Mouse (Mus musculus) gastrocnemius, adult 2 months (tissue): Measurements from ENCODE around the gene Galntl6. TPM values are rescaled to one million over a fixed set of nuclear protein-coding genes. Genes with fewer than 3 reads are reported as not detected.

Experiments
- DNase-seq: peaks from one replicate; pipeline ENCODE4 v3.0.0; 2022
- H3K27ac ChIP-seq: fragments of 200-600 bp; 2 replicates; pipeline ENCODE4 v1.8.1; 2022; ENCODE audit warnings: mild to moderate bottlenecking
- H3K4me3 ChIP-seq: fragments of 200-600 bp; 2 replicates; pipeline ENCODE4 v1.8.1; 2022; ENCODE audit warnings: mild to moderate bottlenecking, moderate library complexity
- CTCF ChIP-seq: fragments of 200-600 bp; IDR thresholded peaks from 2 replicates; pipeline ENCODE4 v1.8.1; 2022; ENCODE audit warnings: antibody characterized with exemption, mild to moderate bottlenecking, moderate library complexity
- intact Hi-C: fragments of 180-260 bp; cut with DNase I; formaldehyde crosslinking; loops from one replicate; pipeline ENCODE4 v1.15.1; 2025
- total RNA-seq, 2 experiments: library from RNA; stranded (reverse); gene quantifications; 2 replicates each; pipeline ENCODE4 v1.2.3; 2021

Gene Galntl6
- total RNA-seq, 2 experiments from 2014 or later = not detected

DNA sequence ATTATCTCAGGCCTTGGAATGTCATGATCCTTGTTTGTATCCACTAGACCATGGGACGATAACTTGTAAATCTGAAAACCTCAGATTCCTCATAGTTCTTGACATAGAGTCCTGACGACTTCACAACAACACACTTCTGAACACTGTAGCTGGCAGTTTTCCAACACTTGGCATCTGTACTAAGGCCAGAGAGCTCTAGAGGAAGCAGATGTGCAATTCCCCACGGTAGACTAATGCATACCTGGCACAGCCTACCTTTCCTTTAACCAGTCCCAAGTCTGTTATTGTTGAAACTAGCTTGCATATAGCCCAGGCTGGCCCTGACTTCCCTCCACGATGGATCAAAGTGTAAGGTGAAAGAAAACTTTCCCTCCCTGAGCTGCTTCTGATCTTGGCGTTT, 946.9 kb downstream of the Galntl6 start:
- no peak for TF ChIP-seq CTCF
- no peak overlapping the region for H3K27ac ChIP-seq
- DNase-seq = no peak
- H3K4me3 ChIP-seq = no peak overlapping the region
- intact Hi-C loops = no loop called here

DNA sequence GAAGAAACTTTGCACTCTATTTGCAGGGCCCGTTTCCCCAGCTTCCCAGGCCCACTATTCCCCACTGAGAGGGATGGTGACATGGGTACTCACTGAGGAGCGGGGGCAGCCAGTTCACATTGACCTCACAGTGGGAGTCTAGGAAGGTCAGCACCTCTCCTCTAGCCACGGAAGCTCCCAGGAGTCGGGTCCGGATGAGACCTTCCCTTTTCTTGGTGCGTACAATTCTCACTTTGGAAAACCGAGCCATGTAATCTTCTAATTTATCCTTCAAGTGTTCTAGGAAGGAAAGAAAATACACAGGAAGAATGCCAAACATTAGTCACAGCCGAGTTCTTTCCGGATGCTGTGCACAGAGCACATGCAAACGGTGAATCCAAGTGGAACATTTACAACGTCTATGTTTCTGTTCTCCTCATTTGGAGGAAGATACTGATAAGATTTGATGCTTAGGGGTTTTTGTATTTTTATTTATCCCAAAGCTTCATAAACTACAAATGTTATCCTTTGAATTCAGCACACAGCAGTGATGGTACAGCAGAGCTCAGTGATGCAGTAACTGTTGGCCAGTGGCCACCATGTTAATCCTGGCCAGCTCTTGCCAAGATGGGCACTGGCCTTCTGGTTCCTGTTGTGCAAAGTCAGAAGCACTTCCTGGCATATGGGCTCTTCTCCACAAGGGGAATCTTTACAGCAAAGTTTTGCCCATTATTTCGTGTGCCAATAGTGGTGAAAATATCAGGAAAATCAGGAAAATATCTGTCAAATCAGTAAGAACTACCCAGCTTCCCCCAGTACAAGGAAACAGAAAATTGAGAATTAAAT, 949.9 kb downstream of the Galntl6 start:
- intact Hi-C loops = no loop called here
- no peak overlapping the region for H3K4me3 ChIP-seq
- H3K27ac ChIP-seq = no peak overlapping the region
- TF ChIP-seq CTCF = no peak
- peak; percentile 45 for DNase-seq

GRCm38 (mm10) chr8:57959136-57959535, 953.3 kb downstream of the Galntl6 start:
- no peak overlapping the region for H3K27ac ChIP-seq
- intact Hi-C loops = no loop called here
- no peak for TF ChIP-seq CTCF
- DNase-seq = no peak
- no peak overlapping the region for H3K4me3 ChIP-seq

GRCm38 (mm10) chr8:57958121-57958901, 954.1 kb downstream of the Galntl6 start:
- intact Hi-C loops = no loop called here
- DNase-seq = no peak
- no peak for TF ChIP-seq CTCF
- Histone ChIP-seq H3K27ac (no peak overlapping the region), H3K4me3 (no peak overlapping the region)

- H3K4me3 ChIP-seq = no peak overlapping the region
- TF ChIP-seq CTCF = no peak
- intact Hi-C loops = no loop called here
- no peak overlapping the region for H3K27ac ChIP-seq
- no peak for DNase-seq
Measured at GRCm38 (mm10) chr8:57955501-57955900, 956.9 kb downstream of the Galntl6 start.

GRCm38 (mm10) chr8:57941113-57941512, 971.3 kb downstream of the Galntl6 start:
- intact Hi-C loops = no loop called here

DNA sequence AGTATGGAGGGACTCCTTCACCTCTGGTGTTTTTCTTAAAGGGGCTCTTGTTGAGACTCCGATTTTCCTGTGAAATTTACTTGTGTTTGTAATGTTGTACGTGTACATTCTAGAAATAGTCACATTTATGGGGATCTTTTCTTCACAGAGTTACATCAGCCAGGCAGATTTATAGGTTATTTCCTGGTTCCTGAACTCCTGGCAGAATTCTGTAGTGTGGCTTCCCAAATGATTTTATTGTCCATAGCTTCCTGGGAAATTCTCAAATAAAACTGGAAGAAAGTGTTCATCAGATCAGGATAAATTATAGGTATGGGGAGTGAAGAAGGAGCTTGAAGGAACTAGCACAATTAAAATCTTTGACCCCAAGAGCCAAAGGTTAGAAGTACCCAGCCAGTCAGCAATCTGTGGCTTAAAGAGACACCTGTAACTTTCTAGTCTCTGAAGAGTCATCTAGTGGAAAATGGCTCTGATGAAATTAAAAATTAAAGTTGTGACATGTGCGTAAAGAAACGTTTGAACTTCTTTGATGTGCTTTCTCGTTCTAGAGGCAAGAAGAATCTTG, 972.5 kb downstream of the Galntl6 start:
- no peak overlapping the region for H3K27ac ChIP-seq
- intact Hi-C loops = no loop called here
- no peak for TF ChIP-seq CTCF
- no peak for DNase-seq
- H3K4me3 ChIP-seq = peak overlapping the region; percentile 61

More at GRCm38 (mm10) chr8:57941113-57941512, 971.3 kb downstream of the Galntl6 start:
- TF ChIP-seq CTCF = no peak
- no peak for DNase-seq
- Histone ChIP-seq H3K27ac (no peak overlapping the region), H3K4me3 (no peak overlapping the region)

GRCm38 (mm10) chr8:57939177-57939855, 973.1 kb downstream of the Galntl6 start:
- TF ChIP-seq CTCF = peak; percentile 84
- peak overlapping the region; percentile 61 for H3K4me3 ChIP-seq
- DNase-seq = peak; percentile 48
- intact Hi-C loops = no loop called here
- H3K27ac ChIP-seq = no peak overlapping the region

DNA sequence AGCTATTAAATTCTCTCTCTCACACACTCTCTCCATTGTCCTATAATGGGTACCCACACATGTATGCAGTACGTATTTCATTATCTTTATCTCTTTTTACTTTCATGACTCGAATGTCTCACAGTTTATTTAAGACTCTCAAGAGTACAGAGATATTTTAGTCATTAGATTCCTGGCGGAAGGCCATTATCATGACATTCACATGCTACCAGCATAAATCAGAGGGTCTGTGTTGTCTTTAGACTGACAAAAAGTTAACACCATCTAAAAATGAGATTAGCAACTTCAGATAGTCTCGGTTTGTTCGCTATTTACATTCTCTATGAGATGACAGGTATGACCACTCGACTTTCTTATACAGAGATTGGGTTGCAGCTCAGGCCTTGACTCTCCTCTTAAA, 985.4 kb downstream of the Galntl6 start:
- intact Hi-C loops = no loop called here
- H3K4me3 ChIP-seq = no peak overlapping the region
- DNase-seq = no peak

DNA sequence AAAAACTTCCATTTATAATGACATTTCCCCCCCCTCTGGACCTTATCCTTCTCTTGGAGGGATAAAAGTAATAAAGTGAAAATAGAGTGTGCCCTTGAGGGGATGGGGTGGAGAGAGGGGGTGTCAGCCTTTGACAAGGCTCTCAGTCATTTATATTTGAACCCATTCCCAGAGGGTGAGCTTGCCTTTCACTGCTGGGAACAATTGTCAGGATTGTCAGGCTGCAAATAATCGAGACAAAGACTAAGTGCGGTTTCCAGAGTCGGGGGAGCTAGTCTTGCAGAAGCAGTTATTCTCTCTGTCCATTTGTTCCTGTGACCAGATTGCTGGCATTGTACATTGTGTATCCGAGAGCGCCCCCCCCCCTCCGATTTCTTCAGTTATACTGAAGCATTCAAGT, 988.9 kb downstream of the Galntl6 start:
- Histone ChIP-seq H3K4me3 (no peak overlapping the region), H3K27ac (no peak overlapping the region)
- intact Hi-C loops = no loop called here
- no peak for TF ChIP-seq CTCF
- DNase-seq = no peak

More for the DNA sequence above, 985.4 kb downstream of the Galntl6 start:
- TF ChIP-seq CTCF = no peak
- H3K27ac ChIP-seq = no peak overlapping the region

DNA sequence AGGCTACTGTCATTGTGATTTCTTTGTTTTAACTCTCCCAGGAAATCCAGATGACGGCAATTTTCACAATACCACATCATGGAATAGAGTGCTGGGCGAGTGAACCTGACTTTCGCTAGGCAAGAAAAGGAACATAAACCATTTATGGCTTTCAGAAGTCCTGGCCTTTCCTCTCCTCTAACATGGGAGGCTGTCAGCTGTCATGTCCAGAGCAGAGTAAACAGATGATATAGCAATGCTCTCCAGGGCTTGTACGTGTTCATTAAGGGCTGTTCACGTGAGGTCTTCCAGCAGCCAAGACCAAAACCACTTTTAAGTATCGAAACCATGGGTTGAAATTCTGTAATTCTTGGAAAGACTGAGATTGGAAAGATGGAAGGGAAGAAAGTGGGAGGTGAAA, 989.3 kb downstream of the Galntl6 start:
- intact Hi-C loops = no loop called here
- no peak for DNase-seq
- no peak overlapping the region for H3K27ac ChIP-seq
- TF ChIP-seq CTCF = no peak
- no peak overlapping the region for H3K4me3 ChIP-seq

DNA sequence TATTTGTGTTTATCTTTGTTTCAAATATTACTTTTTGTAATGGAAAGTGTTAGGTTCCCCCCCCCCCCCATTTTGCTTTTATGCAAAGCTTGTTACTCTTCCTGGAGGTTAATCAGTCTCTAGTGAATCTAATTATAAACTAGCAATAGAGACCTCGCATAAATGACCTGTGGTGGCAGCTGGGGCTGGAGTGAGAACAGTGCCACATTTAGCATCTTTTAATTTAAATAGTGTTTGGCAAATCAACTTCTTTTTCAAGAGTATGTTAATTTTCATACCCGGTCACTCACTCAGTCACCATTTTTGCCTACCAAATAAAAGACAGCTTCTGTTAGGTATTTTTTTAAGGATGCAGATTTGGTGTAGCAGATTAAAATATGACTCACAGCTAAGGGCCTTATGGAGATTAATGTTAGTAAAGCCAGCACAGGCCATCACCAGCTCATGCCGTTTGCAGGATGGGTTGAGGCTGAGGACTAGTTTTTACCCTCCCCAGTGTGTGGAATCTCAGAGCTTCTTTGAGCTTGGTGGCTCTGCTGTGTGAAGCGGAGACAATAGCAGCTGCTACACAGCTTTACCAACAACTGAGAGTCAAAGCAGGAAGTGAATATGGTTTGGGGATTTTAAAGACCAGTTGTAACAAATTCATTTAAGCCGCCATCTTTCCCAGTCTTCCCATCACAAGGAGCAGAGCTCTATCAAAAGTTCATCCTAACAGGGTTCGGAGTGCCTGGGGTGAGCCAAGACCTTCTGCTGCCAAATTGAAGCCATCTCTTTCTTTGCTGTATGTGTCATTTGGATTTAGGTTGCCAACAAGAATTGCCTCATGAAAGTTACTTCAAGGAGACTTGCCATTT, 990.0 kb downstream of the Galntl6 start:
- TF ChIP-seq CTCF = no peak
- H3K4me3 ChIP-seq = no peak overlapping the region
- DNase-seq = no peak
- intact Hi-C loops = no loop called here
- no peak overlapping the region for H3K27ac ChIP-seq
